Mouse (Mus musculus) hindlimb bud, embryonic 11.5 days (tissue): ENCODE data around the gene Sergef.

Experiments
- DNase-seq: peaks from one replicate; pipeline ENCODE4 v3.0.0-alpha.2; 2012; ENCODE audit warnings: low read depth, low spot score; ENCODE audit errors: extremely low spot score

Gene Sergef

GRCm38 (mm10) chr7:46457889-46458288 is 181.7 kb downstream of the Sergef start:
- no peak for DNase-seq

- DNase-seq = no peak
Measured at GRCm38 (mm10) chr7:46453930-46454679, 185.5 kb downstream of the Sergef start.

GRCm38 (mm10) chr7:46448922-46449645 is 190.5 kb downstream of the Sergef start:
- no peak for DNase-seq

- no peak for DNase-seq
Measured at GRCm38 (mm10) chr7:46447473-46448165, 192.0 kb downstream of the Sergef start.

GRCm38 (mm10) chr7:46445896-46446295 is 193.7 kb downstream of the Sergef start:
- DNase-seq = no peak

GRCm38 (mm10) chr7:46443163-46443562 is 196.4 kb downstream of the Sergef start:
- DNase-seq = no peak

- DNase-seq = no peak
Measured at GRCm38 (mm10) chr7:46438537-46439141, 201.0 kb downstream of the Sergef start.

GRCm38 (mm10) chr7:46435833-46436232 is 203.8 kb downstream of the Sergef start:
- no peak for DNase-seq

- no peak for DNase-seq
Measured at GRCm38 (mm10) chr7:46433874-46434273, 205.7 kb downstream of the Sergef start.

- DNase-seq = no peak
Measured at GRCm38 (mm10) chr7:46425012-46425411, 214.6 kb downstream of the Sergef start.

GRCm38 (mm10) chr7:46423951-46424350 is 215.7 kb downstream of the Sergef start:
- no peak for DNase-seq

GRCm38 (mm10) chr7:46422764-46423412 is 216.7 kb downstream of the Sergef start:
- no peak for DNase-seq

- DNase-seq = no peak
Measured at GRCm38 (mm10) chr7:46422052-46422763, 217.4 kb downstream of the Sergef start.

- DNase-seq = no peak
Measured at GRCm38 (mm10) chr7:46421535-46421934, 218.1 kb downstream of the Sergef start.

GRCm38 (mm10) chr7:46418102-46418622 is 221.4 kb downstream of the Sergef start:
- DNase-seq = no peak

GRCm38 (mm10) chr7:46417467-46417866 is 222.1 kb downstream of the Sergef start:
- no peak for DNase-seq

- no peak for DNase-seq
Measured at GRCm38 (mm10) chr7:46415818-46416425, 223.7 kb downstream of the Sergef start.

- DNase-seq = no peak
Measured at GRCm38 (mm10) chr7:46413959-46414725, 225.5 kb downstream of the Sergef start.

GRCm38 (mm10) chr7:46412823-46413222 is 226.8 kb downstream of the Sergef start:
- no peak for DNase-seq
